Mouse (Mus musculus) heart, adult 2 months (tissue): ENCODE measurements around the gene Plppr3. TPM values are rescaled to one million over a fixed set of nuclear protein-coding genes. Genes with fewer than 3 reads are reported as not detected.
"Not testable (repeated sequence)": the region's sequence is repeated elsewhere in the genome, so short reads cannot be mapped to it uniquely, and the experiment has no call there.

Source experiments
- DNase-seq, 2 experiments: peaks; one replicate each; pipeline ENCODE4 v3.0.0; 2021
- H3K27ac ChIP-seq: fragments of 200-600 bp; 2 replicates; pipeline ENCODE4 v1.8.1; 2022
- H3K27me3 ChIP-seq: fragments of 200-500 bp; 2 replicates; pipeline ENCODE4 v1.6.1; 2012; ENCODE audit warnings: mild to moderate bottlenecking, low read length, inconsistent platforms, mixed read lengths; ENCODE audit not compliant: control insufficient read depth, insufficient read depth
- H3K36me3 ChIP-seq: fragments of 200-500 bp; 2 replicates; pipeline ENCODE4 v1.6.1; 2012; ENCODE audit warnings: low read length, inconsistent platforms; ENCODE audit not compliant: control insufficient read depth, insufficient read depth
- H3K4me1 ChIP-seq: fragments of 200-500 bp; 2 replicates; pipeline ENCODE4 v1.6.1; 2011; ENCODE audit warnings: low read length; ENCODE audit not compliant: control insufficient read depth, insufficient read depth
- H3K4me3 ChIP-seq: fragments of 200-600 bp; 2 replicates; pipeline ENCODE4 v1.8.1; 2022
- H3K79me2 ChIP-seq: fragments of 200-500 bp; replicated peaks from 2 replicates; pipeline ENCODE4 v1.6.1; 2012; ENCODE audit warnings: mild to moderate bottlenecking, inconsistent platforms, low read length, moderate library complexity, mixed read lengths; ENCODE audit not compliant: control insufficient read depth, insufficient read depth
- H3K9ac ChIP-seq: fragments of 200-500 bp; 2 replicates; pipeline ENCODE4 v1.6.1; 2012; ENCODE audit warnings: low read depth, mild to moderate bottlenecking, control low read depth, inconsistent platforms, low read length, mixed read lengths
- CTCF ChIP-seq: fragments of 200-600 bp; IDR thresholded peaks from 2 replicates; pipeline ENCODE4 v1.8.1; 2022; ENCODE audit warnings: antibody characterized with exemption, mild to moderate bottlenecking, moderate library complexity
- EP300 ChIP-seq: fragments of 200-500 bp; IDR thresholded peaks from 2 replicates; pipeline ENCODE4 v1.6.1; 2011; ENCODE audit warnings: low read depth, low read length, control low read depth; ENCODE audit not compliant: insufficient read depth
- POLR2A ChIP-seq: fragments of 200-500 bp; IDR thresholded peaks from 2 replicates; pipeline ENCODE4 v1.6.1; 2011; ENCODE audit warnings: mild to moderate bottlenecking, low read depth, low read length, control low read depth; ENCODE audit not compliant: insufficient read depth
- WGBS: fragments of 180-500 bp; shearing (Covaris S2); methylation state at CpG from one replicate; pipeline ENCODE4 v1.1.7; 2018; 5-methylcytosine and 5-hydroxymethylcytosine counted together
- intact Hi-C: fragments of 180-260 bp; cut with DNase I; formaldehyde crosslinking; loops from one replicate; pipeline ENCODE4 v1.15.1; 2025
- polyA plus RNA-seq: library from polyadenylated mRNA; depleted of rRNA; stranded (reverse); fragments of >200 nt; gene quantifications from 2 replicates; pipeline ENCODE4 v1.2.3, GENCODE M21; 2012
- total RNA-seq, 2 experiments: library from RNA; stranded (reverse); gene quantifications; 2 replicates each; pipeline ENCODE4 v1.2.3; 2021

Gene Plppr3
- total and polyA plus RNA-seq, 3 experiments: 0.20 to 0.80 (median 0.31) TPM

GRCm38 (mm10) chr10:79892451-79893118 is 18.2 kb upstream of the Plppr3 start:
- WGBS: 37% methylated on average over 22 of the region's 22 CpGs
- intact Hi-C loops: loop anchor here (1.0 to 2.0 kb wide), 2 partner anchors 33 to 66 kb away; no protein-coding TSS in a partner anchor
- DNase-seq: peak; percentile 70 to 85
- H3K79me2 ChIP-seq, H3K27ac ChIP-seq, H3K36me3 ChIP-seq, H3K4me3 ChIP-seq, H3K27me3 ChIP-seq, H3K9ac ChIP-seq, H3K4me1 ChIP-seq: not testable (repeated sequence)
- TF ChIP-seq EP300: 0 out of 2 replicates have a peak, but pooled peaks have one; percentile 51
- TF ChIP-seq CTCF: peak; percentile 85

GRCm38 (mm10) chr10:79890670-79891069 is 16.2 kb upstream of the Plppr3 start, which contains the start of gene Cfd:
Cfd (plus strand) TSS chr10:79890853.
- H3K79me2 ChIP-seq: no peaks in the 10 kb centered on the region
- intact Hi-C loops: no loop called here
- H3K4me1 ChIP-seq: no peaks in the 10 kb centered on the region
- no peak within 1 kb of the TSS for H3K9ac ChIP-seq
- no peaks in the 10 kb centered on the region for H3K36me3 ChIP-seq
- no peaks in the 10 kb centered on the region for H3K27me3 ChIP-seq
- no peak within 1 kb of the TSS for H3K27ac ChIP-seq
- DNase-seq: no peak
- 41% methylated on average over 5 of the region's 5 CpGs for WGBS
- H3K4me3 ChIP-seq: no peak within 1 kb of the TSS
- no peak for TF ChIP-seq EP300
- TF ChIP-seq CTCF: no peak
- TF ChIP-seq POLR2A: no peak

- H3K27me3 ChIP-seq: no peaks in the 10 kb centered on the region
- intact Hi-C loops: no loop called here
- WGBS: 43% methylated on average over 2 of the region's 2 CpGs
- no peak for TF ChIP-seq CTCF
- H3K79me2 ChIP-seq: no peaks in the 10 kb centered on the region
- no peaks in the 10 kb centered on the region for H3K4me1 ChIP-seq
- no peak overlapping the region for H3K4me3 ChIP-seq
- H3K9ac ChIP-seq: no peak overlapping the region
- DNase-seq: no peak
- H3K36me3 ChIP-seq: no peaks in the 10 kb centered on the region
- no peak overlapping the region for H3K27ac ChIP-seq
Observed at GRCm38 (mm10) chr10:79889386-79889785, 15.0 kb upstream of the Plppr3 start.

GRCm38 (mm10) chr10:79886611-79887010 is 12.2 kb upstream of the Plppr3 start:
- no peak overlapping the region for H3K4me3 ChIP-seq
- no peak overlapping the region for H3K9ac ChIP-seq
- 82% methylated on average over 8 of the region's 8 CpGs for WGBS
- H3K36me3 ChIP-seq: no peaks in the 10 kb centered on the region
- no peaks in the 10 kb centered on the region for H3K79me2 ChIP-seq
- intact Hi-C loops: no loop called here
- no peak for TF ChIP-seq EP300
- no peak for TF ChIP-seq POLR2A
- no peak for TF ChIP-seq CTCF
- DNase-seq: no peak
- no peaks in the 10 kb centered on the region for H3K4me1 ChIP-seq
- no peaks in the 10 kb centered on the region for H3K27me3 ChIP-seq
- no peak overlapping the region for H3K27ac ChIP-seq

GRCm38 (mm10) chr10:79886054-79886453 is 11.6 kb upstream of the Plppr3 start, which contains the start of gene Elane:
Elane (plus strand) TSS chr10:79886247.
- intact Hi-C loops: no loop called here
- no peaks in the 10 kb centered on the region for H3K79me2 ChIP-seq
- no peak for DNase-seq
- H3K4me3 ChIP-seq: no peak within 1 kb of the TSS
- H3K9ac ChIP-seq: no peak within 1 kb of the TSS
- TF ChIP-seq EP300: no peak
- no peak for TF ChIP-seq POLR2A
- no peak for TF ChIP-seq CTCF
- 73% methylated on average over 6 of the region's 6 CpGs for WGBS
- H3K4me1 ChIP-seq: no peaks in the 10 kb centered on the region
- no peak within 1 kb of the TSS for H3K27ac ChIP-seq
- H3K36me3 ChIP-seq: no peaks in the 10 kb centered on the region
- H3K27me3 ChIP-seq: no peaks in the 10 kb centered on the region

- not testable (repeated sequence) for H3K4me1 ChIP-seq, H3K9ac ChIP-seq, H3K27me3 ChIP-seq, H3K79me2 ChIP-seq, H3K4me3 ChIP-seq, H3K27ac ChIP-seq, DNase-seq, H3K36me3 ChIP-seq
- intact Hi-C loops: loop anchor here (5.0 kb wide), 1 partner anchor 53 kb away; no protein-coding TSS in a partner anchor
- WGBS: 52% methylated on average over 3 of the region's 3 CpGs
Observed at GRCm38 (mm10) chr10:79884938-79885337, 10.5 kb upstream of the Plppr3 start.
